Mouse (Mus musculus): ENCODE data around the gene Aak1.

- TF ChIP-seq USF1 (IDR thresholded peaks at IDR 0.05; ENCODE audit: low read depth) (no peak), REST (IDR thresholded peaks at IDR 0.05; ENCODE audit: insufficient read depth, insufficient read length) (no peak), POLR2A (IDR thresholded peaks at IDR 0.05; ENCODE audit: insufficient read length, low read depth) (no peak), TCF12 (IDR thresholded peaks at IDR 0.05; ENCODE audit: insufficient read depth, poor library complexity, severe bottlenecking) (no peak), CEBPB (IDR thresholded peaks at IDR 0.05; ENCODE audit: insufficient read depth, poor library complexity, severe bottlenecking) (no peak), POLR2AphosphoS2 (IDR thresholded peaks at IDR 0.05; ENCODE audit: insufficient read length, low read depth) (no peak), MAX (IDR thresholded peaks at IDR 0.05; ENCODE audit: low read depth) (no peak), E2F4 (IDR thresholded peaks at IDR 0.05; ENCODE audit: insufficient read depth) (no peak), MYOG (IDR thresholded peaks at IDR 0.05; ENCODE audit: control insufficient read depth in 1 of 3, insufficient read depth in 1 of 3, insufficient read length in 2 of 3, low read depth in 2 of 3) (no peak), TCF3 (IDR thresholded peaks at IDR 0.05; ENCODE audit: insufficient read length, low read depth) (no peak), MYOD1 (IDR thresholded peaks at IDR 0.05; ENCODE audit: control insufficient read depth in 1 of 3, insufficient read length in 2 of 3, low read depth in 2 of 3) (no peak), SRF (IDR thresholded peaks at IDR 0.05; ENCODE audit: control insufficient read depth, insufficient read length, low read depth) (no peak)
These were observed 25.5 kb upstream of the Aak1 start for GRCm38 (mm10) chr6:86823824-86824223.
